Mouse (Mus musculus): ENCODE data around the gene Slc38a6. TPM values are rescaled to one million over a fixed set of nuclear protein-coding genes. Genes with fewer than 3 reads are reported as not detected.

The Slc38a6 gene
- total RNA-seq, 2 experiments from 2014 or later, result 2.8 to 10.8 TPM

GRCm38 (mm10) chr12:73382290-73383178 lies 96.0 kb downstream of the Slc38a6 start:
- peak; percentile 24; the same call in 1 of the 2 replicates for ATAC-seq (replicated peaks; ENCODE audit: poor library complexity, severe bottlenecking)

DNA sequence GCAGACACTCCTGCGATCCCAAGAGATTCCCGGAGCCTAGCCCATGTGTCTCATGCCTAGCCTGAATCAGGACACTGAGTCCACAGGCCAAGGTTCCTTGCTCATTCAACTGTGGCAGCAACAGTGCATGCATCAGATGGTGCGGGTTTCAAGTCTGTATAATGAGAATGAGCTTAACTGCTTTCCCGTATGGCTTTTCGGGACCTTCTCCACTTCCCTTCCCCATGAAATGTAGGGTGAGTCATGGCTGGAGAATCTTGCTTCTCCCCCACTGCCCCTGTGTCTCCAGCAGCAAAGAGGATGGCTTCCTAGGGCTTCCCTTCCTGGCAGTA lies 96.6 kb downstream of the Slc38a6 start:
- no peak for ATAC-seq (replicated peaks; ENCODE audit: poor library complexity, severe bottlenecking)

GRCm38 (mm10) chr12:73383861-73384260 lies 97.3 kb downstream of the Slc38a6 start:
- no peak for ATAC-seq (replicated peaks; ENCODE audit: poor library complexity, severe bottlenecking)

GRCm38 (mm10) chr12:73384747-73385146 lies 98.2 kb downstream of the Slc38a6 start:
- ATAC-seq (replicated peaks; ENCODE audit: poor library complexity, severe bottlenecking), result peak; percentile 30; the same call in 1 of the 2 replicates

DNA sequence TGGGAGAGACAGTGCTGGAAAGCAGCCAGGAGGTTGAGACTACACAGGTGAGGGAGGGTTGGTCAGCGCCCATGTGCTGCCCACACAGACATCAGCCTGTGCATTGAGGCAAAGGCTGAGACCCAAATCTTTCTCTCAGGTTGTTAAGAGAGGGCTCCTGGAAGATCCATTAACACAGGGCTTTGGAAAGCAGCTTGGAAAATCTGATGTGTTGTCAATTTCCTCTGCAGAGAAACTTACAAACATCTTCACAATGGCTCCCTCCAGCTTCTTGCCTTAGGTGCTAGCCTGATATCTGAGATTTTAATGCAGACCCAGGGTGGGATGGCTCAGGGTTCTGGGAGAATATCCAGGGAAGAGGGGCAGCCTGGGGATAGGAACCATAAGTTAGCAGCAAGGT lies 105.9 kb downstream of the Slc38a6 start:
- no peak for ATAC-seq (replicated peaks; ENCODE audit: poor library complexity, severe bottlenecking)

GRCm38 (mm10) chr12:73393018-73393417 lies 106.4 kb downstream of the Slc38a6 start:
- no peak for ATAC-seq (replicated peaks; ENCODE audit: poor library complexity, severe bottlenecking)

GRCm38 (mm10) chr12:73393881-73394291 lies 107.3 kb downstream of the Slc38a6 start:
- ATAC-seq (replicated peaks; ENCODE audit: poor library complexity, severe bottlenecking), result no peak

DNA sequence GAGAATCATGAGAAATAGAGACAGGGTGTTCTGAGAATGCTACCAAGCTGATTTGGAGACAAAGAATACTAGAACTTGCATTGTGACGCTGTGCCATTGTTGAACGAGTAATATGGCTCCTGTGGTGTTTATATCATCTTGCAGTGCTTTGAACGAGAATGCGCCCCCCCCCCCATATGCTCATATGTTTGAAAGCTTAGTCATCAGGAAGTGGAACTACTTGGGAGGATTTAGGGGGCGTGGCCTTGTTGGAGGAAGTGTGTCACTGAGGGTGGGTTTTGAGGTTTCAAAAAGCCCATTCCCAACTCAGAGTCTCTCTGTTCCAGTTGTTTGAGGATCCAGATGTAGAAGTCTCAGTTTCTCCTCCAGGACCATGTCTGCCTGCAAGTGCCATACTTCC lies 108.0 kb downstream of the Slc38a6 start:
- no peak for ATAC-seq (replicated peaks; ENCODE audit: poor library complexity, severe bottlenecking)

- no peak for ATAC-seq (replicated peaks; ENCODE audit: poor library complexity, severe bottlenecking)
Observed at GRCm38 (mm10) chr12:73399426-73399825, 112.8 kb downstream of the Slc38a6 start.

GRCm38 (mm10) chr12:73400481-73401025 lies 114.0 kb downstream of the Slc38a6 start:
- no peak for ATAC-seq (replicated peaks; ENCODE audit: poor library complexity, severe bottlenecking)

GRCm38 (mm10) chr12:73401520-73402130 lies 115.0 kb downstream of the Slc38a6 start:
- ATAC-seq (replicated peaks; ENCODE audit: poor library complexity, severe bottlenecking), result no peak

- no peak for ATAC-seq (replicated peaks; ENCODE audit: poor library complexity, severe bottlenecking)
Observed at GRCm38 (mm10) chr12:73402137-73402712, 115.6 kb downstream of the Slc38a6 start.

DNA sequence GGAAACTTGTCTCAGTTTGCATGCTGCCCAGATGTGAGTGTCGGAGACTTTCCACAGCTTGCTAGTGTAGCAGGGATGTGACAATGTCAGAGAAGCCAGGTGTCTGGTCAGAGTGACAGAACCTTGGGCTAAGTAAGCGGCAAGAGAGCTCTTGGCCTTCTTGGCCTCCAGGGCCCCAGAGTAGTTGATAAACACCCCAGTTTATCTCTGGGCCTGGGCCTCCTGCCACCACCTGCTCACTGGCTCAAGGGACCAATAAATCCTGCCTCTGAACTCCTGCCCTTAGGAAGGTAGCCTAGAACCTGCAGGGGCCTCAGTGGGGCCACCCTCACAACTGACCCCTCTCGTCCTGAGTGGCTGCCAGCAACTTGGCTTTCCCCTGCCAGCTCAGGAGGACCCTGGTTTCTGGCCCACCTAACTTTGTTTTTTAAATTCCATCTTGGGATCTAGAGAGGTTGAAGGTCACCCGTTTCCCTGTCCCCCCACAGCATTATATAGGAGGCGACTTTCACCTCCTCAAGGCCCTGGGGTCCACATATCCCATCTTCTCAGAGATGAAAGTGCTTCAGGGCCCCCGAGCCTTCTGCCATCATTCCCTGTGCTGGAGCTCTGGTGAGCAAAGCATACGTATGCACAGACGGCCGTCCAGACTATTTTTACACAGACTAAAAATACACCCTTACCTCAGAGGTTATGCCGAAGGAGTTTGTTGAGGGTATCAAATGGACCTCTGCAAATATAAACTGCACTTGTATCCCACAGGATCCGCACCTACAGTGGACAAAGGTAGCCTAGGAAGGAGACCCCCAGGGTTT lies 116.5 kb downstream of the Slc38a6 start:
- no peak for ATAC-seq (replicated peaks; ENCODE audit: poor library complexity, severe bottlenecking)

Other genes starting within 250 kb of the Slc38a6 start
- gene Six1, start 232.9 kb upstream of the Slc38a6 start, total RNA-seq (2014; fragmentation: Nextera tagmentation), result not detected in 2 replicates
- 0.30 TPM in 1 of 2 replicates, not detected in the other for gene Six1, start 232.9 kb upstream of the Slc38a6 start, total RNA-seq (2017)
- gene Six4, start 173.3 kb upstream of the Slc38a6 start, total RNA-seq (2014; fragmentation: Nextera tagmentation), result not detected in 2 replicates
- gene Six4, start 173.3 kb upstream of the Slc38a6 start, total RNA-seq (2017), result not detected in 2 replicates
- 13.5 and 28.0 TPM in 2 replicates for gene Mnat1, start 163.1 kb upstream of the Slc38a6 start, total RNA-seq (2014; fragmentation: Nextera tagmentation)
- 34.0 and 44.5 TPM in 2 replicates for gene Mnat1, start 163.1 kb upstream of the Slc38a6 start, total RNA-seq (2017)
- 28.0 and 29.2 TPM in 2 replicates for gene Trmt5, start 69 bp upstream of the Slc38a6 start, total RNA-seq (2014; fragmentation: Nextera tagmentation)
- gene Trmt5, start 69 bp upstream of the Slc38a6 start, total RNA-seq (2017), result 29.9 and 33.0 TPM in 2 replicates